Mouse (Mus musculus) frontal cortex, postnatal 36 days (tissue): ENCODE data around the gene Cox6b1.

Experiments used
- DNase-seq, 2 experiments: peaks; one replicate each; pipeline ENCODE4 v3.0.0; 2022; ENCODE audit warnings: low spot score in 2 of 2

The Cox6b1 gene

DNA sequence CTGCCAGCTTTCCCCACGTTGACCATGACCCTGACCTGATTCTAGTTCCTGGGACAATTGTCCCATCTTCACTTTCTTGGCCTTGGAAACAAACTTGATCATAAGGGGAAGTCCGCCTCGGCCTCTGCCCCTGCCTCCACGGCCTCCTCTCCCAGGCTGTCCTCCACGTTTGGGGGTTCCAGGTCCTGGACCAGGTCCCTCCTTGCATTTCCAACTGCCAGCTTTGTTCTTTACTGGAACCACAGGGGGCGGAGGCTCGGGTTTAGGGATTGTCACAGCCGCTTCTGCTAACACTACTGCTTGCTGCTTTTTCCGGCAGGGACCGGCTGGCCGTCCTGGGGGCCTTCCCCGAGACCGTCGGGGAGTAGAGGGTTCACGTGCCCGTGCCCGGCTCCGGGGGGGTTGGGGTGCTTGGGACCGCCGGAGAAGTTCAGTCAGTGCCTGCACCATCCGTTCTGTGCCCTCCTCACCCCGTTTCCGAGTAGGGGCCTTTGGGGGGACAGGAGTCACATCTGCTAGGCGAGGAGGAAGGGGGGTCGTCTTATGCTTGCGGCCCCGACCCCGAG is 39.4 kb downstream of the Cox6b1 start:
- no peak for DNase-seq

DNA sequence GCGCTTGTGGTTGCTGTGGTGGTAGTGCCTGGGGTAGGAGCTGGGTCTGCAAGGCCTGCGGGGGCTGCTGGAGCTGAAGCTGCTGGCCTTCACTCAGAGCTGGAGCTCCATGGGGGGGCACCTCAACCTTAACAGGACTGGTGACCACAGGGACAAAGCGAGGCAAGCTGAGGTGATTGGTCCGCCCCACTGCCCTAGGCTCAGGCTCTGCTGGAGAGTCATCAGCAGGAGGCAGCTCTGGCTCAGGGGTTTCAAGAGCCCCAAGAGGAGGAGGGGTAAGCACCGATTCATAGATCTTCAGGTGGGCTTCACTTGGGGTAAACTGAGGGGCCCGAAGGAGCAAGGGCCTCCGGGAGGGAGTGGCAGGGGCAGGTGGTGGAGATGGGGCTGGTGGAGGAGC is 40.8 kb downstream of the Cox6b1 start:
- DNase-seq = no peak

GRCm38 (mm10) chr7:30584339-30584738 is 41.6 kb downstream of the Cox6b1 start:
- no peak for DNase-seq

- no peak for DNase-seq
These were observed 44.4 kb downstream of the Cox6b1 start for GRCm38 (mm10) chr7:30581547-30581946.

GRCm38 (mm10) chr7:30579950-30580349 is 46.0 kb downstream of the Cox6b1 start:
- DNase-seq = no peak

DNA sequence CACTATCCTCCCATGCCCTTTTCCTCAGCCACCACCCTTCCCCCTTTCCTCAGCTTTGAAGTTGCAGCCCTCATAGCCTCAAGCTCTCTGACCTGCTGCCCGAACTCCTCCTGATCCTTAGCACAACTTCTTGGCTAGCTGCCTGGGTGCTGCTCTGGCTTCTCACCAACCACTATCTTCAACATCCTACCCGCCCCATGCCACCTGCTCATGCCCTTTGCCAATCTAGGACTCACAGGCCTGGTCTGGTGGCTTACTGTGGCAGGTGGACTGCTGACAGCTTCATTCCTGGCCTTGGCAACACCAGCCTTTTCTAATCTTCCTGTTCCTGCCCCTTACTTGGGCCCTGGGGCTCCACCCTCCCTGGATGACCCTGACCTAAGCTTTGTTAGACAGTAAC is 53.0 kb downstream of the Cox6b1 start:
- no peak for DNase-seq

DNA sequence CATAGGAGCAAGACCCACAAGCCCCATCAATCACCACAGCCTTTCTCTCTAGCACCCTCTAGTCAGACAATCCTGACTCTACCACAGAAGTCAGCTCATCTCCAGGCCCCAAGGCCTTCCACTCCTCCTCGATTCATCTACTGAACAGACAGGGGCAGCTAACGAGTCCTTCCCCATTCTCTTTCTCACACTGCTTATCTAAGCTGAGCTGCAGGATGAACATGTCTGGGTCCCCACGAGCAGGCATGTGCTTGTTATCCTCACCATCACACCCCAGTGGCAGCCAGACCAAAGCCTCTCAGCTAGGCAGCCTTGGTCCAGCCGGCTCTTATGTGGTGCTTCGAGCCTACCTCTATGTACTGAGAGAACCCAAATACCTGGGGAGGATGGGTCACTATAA is 53.6 kb downstream of the Cox6b1 start:
- DNase-seq = no peak

GRCm38 (mm10) chr7:30567555-30567954 is 58.4 kb downstream of the Cox6b1 start:
- DNase-seq = no peak
